In genomic region chr10:80857848-80858247, GRCm38 (mm10) we compare ENCODE assay signal across 9 mouse cellular contexts. TPM values are rescaled to one million over a fixed set of nuclear protein-coding genes. Genes with fewer than 3 reads are reported as not detected.
A peak's percentile ranks its signal among the peaks of the same experiment; 100 is the strongest.
DNase-seq lines count a peak whose midpoint lies in the region; ATAC-seq lines count a peak whose summit lies in the region.
"Had no signal": no experiment of that assay in that cellular context is flagged by ENCODE, and none has a peak within 500 bp of the region (broad histone marks: within the 10 kb centered on the region; RNA-seq: fewer than 3 reads in every experiment).

No protein-coding gene starts in this region.

- no peak for ATAC-seq in kidney, embryonic 15.5 days (replicated peaks; ENCODE audit: low FRiP score)
- ATAC-seq in embryonic facial prominence, embryonic 11.5 days (replicated peaks; ENCODE audit: insufficient number of reproducible peaks, low FRiP score, low TSS enrichment, low read depth) = no peak
- no peak for ATAC-seq in hindbrain, embryonic 15.5 days (ENCODE audit: low FRiP score, low read depth)
- ATAC-seq in midbrain, embryonic 12.5 days (ENCODE audit: low FRiP score, low read depth) = no peak

- H3K9ac ChIP-seq in kidney, embryonic 15.5 days = 0 out of 2 replicates have a peak overlapping the region, but pooled peaks have one; percentile 10
- peak overlapping the region; percentile 22; the same call in 1 of the 2 replicates for H3K9ac ChIP-seq in embryonic facial prominence, embryonic 11.5 days (replicated peaks; ENCODE audit: low read length)
- 0 out of 2 replicates have a peak overlapping the region, but pooled peaks have one; percentile 31 for H3K9ac ChIP-seq in hindbrain, embryonic 15.5 days
- peak overlapping the region; percentile 37; the same call in 1 of the 2 replicates for H3K9ac ChIP-seq in midbrain, embryonic 12.5 days (replicated peaks)

- no peaks in the 10 kb centered on the region for H3K27me3 ChIP-seq in kidney, embryonic 15.5 days
- H3K27me3 ChIP-seq in embryonic facial prominence, embryonic 11.5 days (ENCODE audit: control insufficient read depth, insufficient read depth, low read length) = no peaks in the 10 kb centered on the region
- no peaks in the 10 kb centered on the region for H3K27me3 ChIP-seq in hindbrain, embryonic 15.5 days
- no peaks in the 10 kb centered on the region for H3K27me3 ChIP-seq in midbrain, embryonic 12.5 days

- H3K4me1 ChIP-seq in kidney, embryonic 15.5 days = peaks cover 39% of the 10 kb centered on the region
- peaks cover 3% of the 10 kb centered on the region; the same call in 1 of the 2 replicates for H3K4me1 ChIP-seq in embryonic facial prominence, embryonic 11.5 days (ENCODE audit: control insufficient read depth, insufficient read depth, low read length)
- peaks cover 45% of the 10 kb centered on the region for H3K4me1 ChIP-seq in hindbrain, embryonic 15.5 days (replicated peaks)
- peaks cover 36% of the 10 kb centered on the region for H3K4me1 ChIP-seq in midbrain, embryonic 12.5 days

- peaks cover 26% of the 10 kb centered on the region for H3K36me3 ChIP-seq in kidney, embryonic 15.5 days
- no peaks in the 10 kb centered on the region for H3K36me3 ChIP-seq in embryonic facial prominence, embryonic 11.5 days (replicated peaks; ENCODE audit: control insufficient read depth, insufficient read depth, low read depth, low read length)
- peaks cover 18% of the 10 kb centered on the region for H3K36me3 ChIP-seq in hindbrain, embryonic 15.5 days
- H3K36me3 ChIP-seq in midbrain, embryonic 12.5 days = peaks cover 23% of the 10 kb centered on the region

- H3K9me3 ChIP-seq in kidney, embryonic 15.5 days (replicated peaks) = no peaks in the 10 kb centered on the region
- no peaks in the 10 kb centered on the region for H3K9me3 ChIP-seq in embryonic facial prominence, embryonic 11.5 days (replicated peaks; ENCODE audit: control insufficient read depth, low read length)
- no peaks in the 10 kb centered on the region for H3K9me3 ChIP-seq in hindbrain, embryonic 15.5 days
- H3K9me3 ChIP-seq in midbrain, embryonic 12.5 days = no peaks in the 10 kb centered on the region

- no peak overlapping the region for H3K4me2 ChIP-seq in kidney, embryonic 15.5 days
- no peak overlapping the region; the same call in 1 of the 2 replicates for H3K4me2 ChIP-seq in embryonic facial prominence, embryonic 11.5 days (ENCODE audit: low read depth, low read length)
- H3K4me2 ChIP-seq in hindbrain, embryonic 15.5 days = peak overlapping the region; percentile 21; the same call in 1 of the 2 replicates
- peak overlapping the region; percentile 15; the same call in 1 of the 2 replicates for H3K4me2 ChIP-seq in midbrain, embryonic 12.5 days (replicated peaks)

- no peak for DNase-seq in kidney, adult 9 months
- DNase-seq in embryonic facial prominence, embryonic 11.5 days (ENCODE audit: low spot score) = no peak
- DNase-seq in thymus, postnatal 0 days (ENCODE audit: low spot score) = no peak
- DNase-seq in thymus, postnatal 36 days = no peak
- DNase-seq in adrenal gland, adult 2 months = no peak

- no peak overlapping the region for H3K4me3 ChIP-seq in kidney, embryonic 15.5 days (replicated peaks)
- H3K4me3 ChIP-seq in embryonic facial prominence, embryonic 11.5 days (ENCODE audit: low read depth, low read length) = no peak overlapping the region
- no peak overlapping the region for H3K4me3 ChIP-seq in hindbrain, embryonic 15.5 days
- H3K4me3 ChIP-seq in midbrain, embryonic 12.5 days = no peak overlapping the region

- H3K27ac ChIP-seq in kidney, embryonic 15.5 days = no peak overlapping the region
- peak overlapping the region; percentile 59; the same call in 1 of the 2 replicates for H3K27ac ChIP-seq in embryonic facial prominence, embryonic 11.5 days (replicated peaks; ENCODE audit: low read depth, low read length)
- H3K27ac ChIP-seq in hindbrain, embryonic 15.5 days (replicated peaks) = peak overlapping the region; percentile 62; the same call in 1 of the 2 replicates
- H3K27ac ChIP-seq in midbrain, embryonic 12.5 days (replicated peaks) = no peak overlapping the region; the same call in 1 of the 2 replicates

- WGBS in kidney, embryonic 15.5 days = 72% methylated on average over 3 of the region's 3 CpGs
- WGBS in embryonic facial prominence, embryonic 11.5 days = 41% methylated on average over 3 of the region's 3 CpGs
- 59% methylated on average over 3 of the region's 3 CpGs for WGBS in hindbrain, embryonic 15.5 days
- 74% methylated on average over 3 of the region's 3 CpGs for WGBS in midbrain, embryonic 12.5 days

RNA-seq across cellular contexts. Expression of gene Sppl2b, which starts 2.8 kb away (rescaled TPM):
- 43.8 and 48.1 TPM in 2 replicates for polyA plus RNA-seq in kidney, embryonic 15.5 days (2015; fragmentation: Nextera tagmentation; extraction: Ambion mirVana)
- 17.1 and 19.7 TPM in 2 replicates for polyA plus RNA-seq in embryonic facial prominence, embryonic 11.5 days (2014; fragmentation: Nextera tagmentation; extraction: Ambion mirVana)
- 76.8 and 87.4 TPM in 2 replicates for polyA plus RNA-seq in hindbrain, embryonic 15.5 days (2015; fragmentation: Nextera tagmentation; extraction: Ambion mirVana)
- polyA plus RNA-seq in midbrain, embryonic 12.5 days (2016; fragmentation: Nextera tagmentation; extraction: Ambion mirVana) = 44.6 and 47.1 TPM in 2 replicates
- 26.8 and 27.7 TPM in 2 replicates for polyA plus RNA-seq in thymus, postnatal 0 days (2015; fragmentation: Nextera tagmentation; extraction: Ambion mirVana)
- total RNA-seq in adrenal gland, adult 2 months (2021) = 10 to 100 TPM; 28.5 to 35.2 TPM
- 114 and 116 TPM in 2 replicates for polyA plus RNA-seq in adrenal gland, adult 2 months (2012; rRNA removed)

RNA-seq across cellular contexts. Expression of gene Lsm7, which starts 2.8 kb away (rescaled TPM):
- polyA plus RNA-seq in kidney, embryonic 15.5 days (2015; fragmentation: Nextera tagmentation; extraction: Ambion mirVana) = 303 and 328 TPM in 2 replicates
- polyA plus RNA-seq in embryonic facial prominence, embryonic 11.5 days (2014; fragmentation: Nextera tagmentation; extraction: Ambion mirVana) = 282 and 329 TPM in 2 replicates
- polyA plus RNA-seq in hindbrain, embryonic 15.5 days (2015; fragmentation: Nextera tagmentation; extraction: Ambion mirVana) = 210 and 228 TPM in 2 replicates
- 250 and 263 TPM in 2 replicates for polyA plus RNA-seq in midbrain, embryonic 12.5 days (2016; fragmentation: Nextera tagmentation; extraction: Ambion mirVana)
- polyA plus RNA-seq in thymus, postnatal 0 days (2015; fragmentation: Nextera tagmentation; extraction: Ambion mirVana) = 338 and 340 TPM in 2 replicates
- total RNA-seq in adrenal gland, adult 2 months (2021) = 10 to 100 TPM; 22.3 to 36.2 TPM
- polyA plus RNA-seq in adrenal gland, adult 2 months (2012; rRNA removed) = 91.9 and 107 TPM in 2 replicates

RNA-seq across cellular contexts. Expression of gene Tmprss9, which starts 13.8 kb away (rescaled TPM):
- polyA plus RNA-seq in kidney, embryonic 15.5 days (2015; fragmentation: Nextera tagmentation; extraction: Ambion mirVana) = 0.04 TPM in 1 of 2 replicates, not detected in the other
- 0.06 TPM in 2 replicates for polyA plus RNA-seq in embryonic facial prominence, embryonic 11.5 days (2014; fragmentation: Nextera tagmentation; extraction: Ambion mirVana)
- polyA plus RNA-seq in hindbrain, embryonic 15.5 days (2015; fragmentation: Nextera tagmentation; extraction: Ambion mirVana) = 0.22 and 0.33 TPM in 2 replicates
- polyA plus RNA-seq in midbrain, embryonic 12.5 days (2016; fragmentation: Nextera tagmentation; extraction: Ambion mirVana) = 0.08 and 0.14 TPM in 2 replicates
- polyA plus RNA-seq in thymus, postnatal 0 days (2015; fragmentation: Nextera tagmentation; extraction: Ambion mirVana) = 0.08 and 0.09 TPM in 2 replicates
- not detected for total RNA-seq in adrenal gland, adult 2 months (2021)
- polyA plus RNA-seq in adrenal gland, adult 2 months (2012; rRNA removed) = 0.18 and 0.21 TPM in 2 replicates
- total RNA-seq: neutrophil, adult 5-6 weeks had no signal

RNA-seq across cellular contexts. Expression of gene Lingo3, which starts 14.0 kb away (rescaled TPM):
- 0.83 and 1.2 TPM in 2 replicates for polyA plus RNA-seq in kidney, embryonic 15.5 days (2015; fragmentation: Nextera tagmentation; extraction: Ambion mirVana)
- 0.49 and 0.67 TPM in 2 replicates for polyA plus RNA-seq in embryonic facial prominence, embryonic 11.5 days (2014; fragmentation: Nextera tagmentation; extraction: Ambion mirVana)
- polyA plus RNA-seq in hindbrain, embryonic 15.5 days (2015; fragmentation: Nextera tagmentation; extraction: Ambion mirVana) = 15.8 and 18.5 TPM in 2 replicates
- polyA plus RNA-seq in midbrain, embryonic 12.5 days (2016; fragmentation: Nextera tagmentation; extraction: Ambion mirVana) = 0.77 and 1.0 TPM in 2 replicates
- polyA plus RNA-seq in thymus, postnatal 0 days (2015; fragmentation: Nextera tagmentation; extraction: Ambion mirVana) = 0.06 and 0.18 TPM in 2 replicates
- 10 to 100 TPM in 1 of 2 experiments, 1 to 10 TPM in 1; 8.5 to 16.7 TPM for total RNA-seq in adrenal gland, adult 2 months (2021)
- polyA plus RNA-seq in adrenal gland, adult 2 months (2012; rRNA removed) = 13.8 and 18.7 TPM in 2 replicates
- total RNA-seq: neutrophil, adult 5-6 weeks had no signal

RNA-seq across cellular contexts. Expression of gene Oaz1, which starts 31.4 kb away (rescaled TPM):
- 1,583 and 1,739 TPM in 2 replicates for polyA plus RNA-seq in kidney, embryonic 15.5 days (2015; fragmentation: Nextera tagmentation; extraction: Ambion mirVana)
- polyA plus RNA-seq in embryonic facial prominence, embryonic 11.5 days (2014; fragmentation: Nextera tagmentation; extraction: Ambion mirVana) = 1,818 and 1,942 TPM in 2 replicates
- 1,303 and 1,311 TPM in 2 replicates for polyA plus RNA-seq in hindbrain, embryonic 15.5 days (2015; fragmentation: Nextera tagmentation; extraction: Ambion mirVana)
- 1,390 and 1,564 TPM in 2 replicates for polyA plus RNA-seq in midbrain, embryonic 12.5 days (2016; fragmentation: Nextera tagmentation; extraction: Ambion mirVana)
- 2,037 and 2,048 TPM in 2 replicates for polyA plus RNA-seq in thymus, postnatal 0 days (2015; fragmentation: Nextera tagmentation; extraction: Ambion mirVana)
- total RNA-seq in adrenal gland, adult 2 months (2021) = 100 to 1,000 TPM; 780 to 923 TPM
- polyA plus RNA-seq in adrenal gland, adult 2 months (2012; rRNA removed) = 1,168 and 1,414 TPM in 2 replicates

Comparison
In these comparisons a context has a peak if more than half of its experiments do, and no peak if none do; other contexts are left out.
1. H3K27ac ChIP-seq: peak in embryonic facial prominence, embryonic 11.5 days (single experiment) and hindbrain, embryonic 15.5 days (single experiment); none in kidney, embryonic 15.5 days (single experiment) and midbrain, embryonic 12.5 days (single experiment).
2. H3K4me2 ChIP-seq: peak in hindbrain, embryonic 15.5 days (single experiment) and midbrain, embryonic 12.5 days (single experiment); none in kidney, embryonic 15.5 days (single experiment) and embryonic facial prominence, embryonic 11.5 days (single experiment).
3. Peak in every context shown above with its lines, with median percentiles within 50 percentile points of each other: H3K9ac ChIP-seq.